Mouse (Mus musculus): ENCODE data around the gene Rad54l. TPM values are rescaled to one million over a fixed set of nuclear protein-coding genes. Genes with fewer than 3 reads are reported as not detected.

Gene Rad54l
- total RNA-seq (2012; rRNA removed): 28.8 and 34.5 TPM in 2 replicates
- 21.6 and 22.8 TPM in 2 replicates for total RNA-seq (2014; rRNA removed)
- polyA plus RNA-seq (2012; ENCODE audit: insufficient read length, low read depth): 48.5 and 53.3 TPM in 2 replicates

DNA sequence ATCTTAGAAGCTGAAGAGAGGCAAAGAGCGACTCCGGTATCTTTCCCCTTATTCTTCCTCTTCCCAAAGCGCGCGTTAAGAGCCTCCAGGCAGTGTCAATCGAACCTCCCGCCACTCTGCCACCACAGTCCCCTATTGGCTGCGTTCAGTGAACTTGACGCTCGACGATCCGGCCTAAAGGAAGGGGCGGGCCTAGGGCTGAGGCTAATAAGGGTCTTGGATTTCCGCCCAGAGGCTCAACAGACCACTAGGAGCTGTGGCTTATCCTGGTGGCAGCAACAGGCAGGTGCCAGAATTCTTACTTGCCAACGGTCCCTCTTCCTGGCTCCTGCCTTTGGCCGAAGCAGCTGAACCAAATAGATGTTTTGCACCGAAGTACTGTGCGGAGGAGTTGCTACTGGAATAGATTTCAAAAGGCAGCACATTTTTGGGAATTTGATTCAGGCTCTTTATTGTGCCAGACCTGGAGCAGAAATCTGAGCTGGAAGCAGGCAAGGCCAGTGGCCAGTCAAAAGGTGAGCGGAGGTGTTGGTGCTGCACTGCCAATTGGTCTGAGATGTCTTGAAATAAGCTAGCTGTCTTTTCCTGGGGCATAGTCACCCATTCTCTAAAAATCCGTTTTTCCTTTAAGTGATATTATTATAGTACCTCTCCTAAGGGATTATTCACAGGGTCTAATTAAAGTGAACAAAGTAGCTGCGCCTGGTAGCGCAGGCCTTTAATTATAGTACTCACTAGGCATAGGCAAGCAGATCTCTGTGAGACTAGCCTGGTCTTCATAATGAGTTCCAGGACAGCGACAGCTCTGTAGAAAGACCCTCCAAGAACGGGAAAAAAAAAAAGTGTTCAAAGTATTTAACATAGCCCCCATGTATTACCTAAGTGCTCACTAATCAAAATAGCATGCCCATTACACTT, at the start of gene Rad54l, which contains the start of gene Pomgnt1:
Rad54l (minus strand) TSS at position 89 of the 918 bp plus-strand sequence.
Pomgnt1 (plus strand) TSS at position 239 of the 918 bp plus-strand sequence.
- H3K27me3 ChIP-seq (replicated peaks): no peaks in the 10 kb centered on the region
- no peak within 1 kb of the TSS for H3K27ac ChIP-seq (ENCODE audit: insufficient read depth, low read depth)
- no peaks in the 10 kb centered on the region for H3K9me3 ChIP-seq (replicated peaks; ENCODE audit: low read length)
- H3K36me3 ChIP-seq (replicated peaks in 1 of 2; ENCODE audit: control insufficient read depth in 1 of 2, insufficient read depth in 1 of 2, low read length in 1 of 2): peaks cover 19 to 31% of the 10 kb centered on the region in 2 experiments
- in situ Hi-C loops (cut with MboI; ENCODE audit: low pct_ligation_motif_present, low pct_unique_long_range_greater_than_20kb, low sequenced_read_pairs) (no loop called here), dilution Hi-C loops (cut with MboI; ENCODE audit: extremely low pct_ligation_motif_present, extremely low pct_unique_long_range_greater_than_20kb, low sequenced_read_pairs) (no loop called here)
- H3K79me2 ChIP-seq (replicated peaks; ENCODE audit: control insufficient read depth, extremely low read depth, insufficient read depth, poor library complexity, severe bottlenecking): peaks cover 19% of the 10 kb centered on the region
- H3K4me2 ChIP-seq (ENCODE audit: insufficient read depth, low read depth, poor library complexity, severe bottlenecking): peak within 1 kb of the TSS; percentile 97
- DNase-seq (ENCODE audit: extremely low read depth): peak; percentile 93
- peaks cover 3 to 17% of the 10 kb centered on the region in 2 experiments; a peak in 3 of 4 replicates for H3K4me1 ChIP-seq (ENCODE audit: control insufficient read depth in 1 of 2, insufficient read depth in 2 of 2)
- peak within 1 kb of the TSS; percentile 98 for H3K9ac ChIP-seq (ENCODE audit: insufficient read depth, low read depth)
- peak within 1 kb of the TSS; percentile 70 to 100 (median 80) for H3K4me3 ChIP-seq (replicated peaks in 1 of 3; ENCODE audit: low read depth in 2 of 3, low read length in 2 of 3, poor library complexity in 1 of 3)
- TF ChIP-seq MAFK (IDR thresholded peaks at IDR 0.05; ENCODE audit: insufficient replicate concordance, low read length): no peak
- TF ChIP-seq MXI1 (IDR thresholded peaks at IDR 0.05; ENCODE audit: low read depth, low read length): peak; percentile 96
- TF ChIP-seq TCF12 (IDR thresholded peaks at IDR 0.05; ENCODE audit: low read depth, low read length): peak; percentile 82
- TF ChIP-seq POLR2A (IDR thresholded peaks at IDR 0.05; ENCODE audit: low read depth, low read length): peak; percentile 93
- peak; percentile 92 for TF ChIP-seq ELF1 (IDR thresholded peaks at IDR 0.05; ENCODE audit: low read depth, low read length)
- no peak for TF ChIP-seq ZNF384 (IDR thresholded peaks at IDR 0.05; ENCODE audit: low read depth, low read length)
- TF ChIP-seq CTCF (conservative IDR thresholded peaks at IDR 0.05 in 1 of 2, IDR thresholded peaks at IDR 0.05 in 1 of 2; ENCODE audit: low read depth in 2 of 2, low read length in 2 of 2): no peak
- no peak for TF ChIP-seq JUND (conservative IDR thresholded peaks at IDR 0.05; ENCODE audit: low read depth, low read length)
- no peak for TF ChIP-seq PAX5 (IDR thresholded peaks at IDR 0.05; ENCODE audit: low read length)
- TF ChIP-seq RCOR1 (conservative IDR thresholded peaks at IDR 0.05; ENCODE audit: low read depth, low read length): 0 out of 2 replicates have a peak, but pooled peaks have one; percentile 41
- TF ChIP-seq JUN (IDR thresholded peaks at IDR 0.05; ENCODE audit: insufficient read depth, low read depth, low read length): no peak
- peak; percentile 87 for TF ChIP-seq NELFE (IDR thresholded peaks at IDR 0.05; ENCODE audit: low read depth, low read length)
- TF ChIP-seq MAX (IDR thresholded peaks at IDR 0.05; ENCODE audit: low read length): peak; percentile 51; the same call in 1 of the 2 replicates
- TF ChIP-seq RAD21 (IDR thresholded peaks at IDR 0.05; ENCODE audit: low read depth, low read length): no peak
- TF ChIP-seq USF2 (conservative IDR thresholded peaks at IDR 0.05; ENCODE audit: low read depth, low read length): no peak
- TF ChIP-seq HCFC1 (IDR thresholded peaks at IDR 0.05; ENCODE audit: low read depth, low read length): peak; percentile 92
- TF ChIP-seq CHD1 (IDR thresholded peaks at IDR 0.05; ENCODE audit: low read depth, low read length): no peak; the same call in 1 of the 2 replicates
- peak; percentile 85 for TF ChIP-seq TBP (conservative IDR thresholded peaks at IDR 0.05; ENCODE audit: low read depth, low read length)
- TF ChIP-seq UBTF (IDR thresholded peaks at IDR 0.05; ENCODE audit: low read depth, low read length): 0 out of 2 replicates have a peak, but pooled peaks have one; percentile 23
- TF ChIP-seq ETS1 (conservative IDR thresholded peaks at IDR 0.05; ENCODE audit: low read depth, low read length): no peak
- peak; percentile 71 for TF ChIP-seq ZMIZ1 (IDR thresholded peaks at IDR 0.05; ENCODE audit: low read depth, low read length)
- TF ChIP-seq ZKSCAN1 (IDR thresholded peaks at IDR 0.05; ENCODE audit: borderline replicate concordance, low read depth, low read length): no peak
- TF ChIP-seq USF1 (IDR thresholded peaks at IDR 0.05; ENCODE audit: low read depth, low read length): no peak
- peak; percentile 73 for TF ChIP-seq IRF4 (IDR thresholded peaks at IDR 0.05; ENCODE audit: low read depth, low read length)
- TF ChIP-seq MEF2A (IDR thresholded peaks at IDR 0.05; ENCODE audit: borderline replicate concordance, low read depth, low read length): peak; percentile 34; the same call in 1 of the 2 replicates
- peak; percentile 8; the same call in 1 of the 2 replicates for TF ChIP-seq GABPA (IDR thresholded peaks at IDR 0.05; ENCODE audit: insufficient replicate concordance, low read depth, low read length)
- TF ChIP-seq SMC3 (IDR thresholded peaks at IDR 0.05; ENCODE audit: low read depth, low read length): no peak
- TF ChIP-seq MAZ (IDR thresholded peaks at IDR 0.05; ENCODE audit: low read depth, low read length): no peak
- TF ChIP-seq EP300 (IDR thresholded peaks at IDR 0.05; ENCODE audit: low read length): no peak
- 0 out of 2 replicates have a peak, but pooled peaks have one; percentile 26 for TF ChIP-seq BHLHE40 (IDR thresholded peaks at IDR 0.05; ENCODE audit: low read depth, low read length)
- peak; percentile 100 for TF ChIP-seq SIN3A (IDR thresholded peaks at IDR 0.05; ENCODE audit: low read length)
- peak; percentile 93 for TF ChIP-seq KAT2A (IDR thresholded peaks at IDR 0.05; ENCODE audit: insufficient replicate concordance, low read length)
- peak; percentile 96 for TF ChIP-seq CHD2 (IDR thresholded peaks at IDR 0.05; ENCODE audit: low read length)
- TF ChIP-seq NRF1 (IDR thresholded peaks at IDR 0.05; ENCODE audit: low read depth, low read length): peak; percentile 46; the same call in 1 of the 2 replicates
- TF ChIP-seq POLR2AphosphoS2 (IDR thresholded peaks at IDR 0.05; ENCODE audit: low read depth, low read length): peak; percentile 81; the same call in 1 of the 2 replicates
- TF ChIP-seq MYC (IDR thresholded peaks at IDR 0.05; ENCODE audit: low read depth, low read length): peak; percentile 76
- TF ChIP-seq E2F4 (IDR thresholded peaks at IDR 0.05; ENCODE audit: insufficient replicate concordance, low read depth, low read length): peak; percentile 99

Data from CH12.LX (cell line).